Mouse (Mus musculus) hindbrain, postnatal 0 days (tissue): ENCODE results near the gene Vmn1r112. TPM values are rescaled to one million over a fixed set of nuclear protein-coding genes. Genes with fewer than 3 reads are reported as not detected.
"Not testable (repeated sequence)": the region's sequence is repeated elsewhere in the genome, so short reads cannot be mapped to it uniquely, and the experiment has no call there.

Source experiments
- ATAC-seq: fragments of 200-750 bp; cut with Nextera tagmentation; 2 replicates; pipeline ENCODE4 v1.8.0; 2017; ENCODE audit warnings: mild to moderate bottlenecking, moderate TSS enrichment, moderate library complexity
- DNase-seq: peaks from one replicate; pipeline ENCODE4 v3.0.0-alpha.2; 2015; ENCODE audit warnings: low spot score
- H3K27ac ChIP-seq: fragments of 300-500 bp; sonication (generic); 2 replicates; pipeline ENCODE4 v1.5.1; 2014; ENCODE audit warnings: mild to moderate bottlenecking
- H3K27me3 ChIP-seq: fragments of 300-500 bp; sonication (generic); 2 replicates; pipeline ENCODE4 v1.6.1; 2014; ENCODE audit warnings: low read length, mixed read lengths; ENCODE audit not compliant: insufficient read depth
- H3K36me3 ChIP-seq: fragments of 300-500 bp; sonication (generic); 2 replicates; pipeline ENCODE4 v1.6.1; 2014; ENCODE audit warnings: low read length, mixed read lengths; ENCODE audit not compliant: insufficient read depth
- H3K4me1 ChIP-seq: fragments of 300-500 bp; sonication (generic); 2 replicates; pipeline ENCODE4 v1.6.1; 2014; ENCODE audit warnings: antibody characterized with exemption, low read length, mixed read lengths; ENCODE audit not compliant: insufficient read depth
- H3K4me2 ChIP-seq: fragments of 300-500 bp; sonication (generic); 2 replicates; pipeline ENCODE4 v1.6.1; 2014; ENCODE audit warnings: low read depth, mild to moderate bottlenecking, low read length, moderate library complexity, mixed read lengths
- H3K4me3 ChIP-seq: fragments of 300-500 bp; sonication (generic); 2 replicates; pipeline ENCODE4 v1.5.1; 2014; ENCODE audit warnings: low read length
- H3K9ac ChIP-seq: fragments of 300-500 bp; sonication (generic); replicated peaks from 2 replicates; pipeline ENCODE4 v1.6.1; 2014; ENCODE audit warnings: mild to moderate bottlenecking, low read length, moderate library complexity, mixed read lengths
- H3K9me3 ChIP-seq: fragments of 300-500 bp; sonication (generic); 2 replicates; pipeline ENCODE4 v1.6.1; 2016; ENCODE audit warnings: low read length, mixed read lengths
- WGBS: fragments of 180-500 bp; shearing (Covaris S2); extraction: QIAGEN DNeasy Blood & Tissue Kit; methylation state at CpG from one replicate; pipeline ENCODE4 v1.1.7; 2014; 5-methylcytosine and 5-hydroxymethylcytosine counted together
- polyA plus RNA-seq: library from polyadenylated mRNA; unstranded; fragments of >200 nt; fragmentation: Nextera tagmentation; extraction: Ambion mirVana; gene quantifications from 2 replicates; pipeline ENCODE4 v1.2.1, GENCODE M21; 2015
- total RNA-seq: library from RNA; depleted of rRNA; stranded (reverse); fragments of >200 nt; gene quantifications from 2 replicates; pipeline ENCODE4 v1.2.3, GENCODE M21; 2014; rRNA removed

Gene Vmn1r112
- total RNA-seq = not detected in 2 replicates
- polyA plus RNA-seq = not detected in 2 replicates

DNA sequence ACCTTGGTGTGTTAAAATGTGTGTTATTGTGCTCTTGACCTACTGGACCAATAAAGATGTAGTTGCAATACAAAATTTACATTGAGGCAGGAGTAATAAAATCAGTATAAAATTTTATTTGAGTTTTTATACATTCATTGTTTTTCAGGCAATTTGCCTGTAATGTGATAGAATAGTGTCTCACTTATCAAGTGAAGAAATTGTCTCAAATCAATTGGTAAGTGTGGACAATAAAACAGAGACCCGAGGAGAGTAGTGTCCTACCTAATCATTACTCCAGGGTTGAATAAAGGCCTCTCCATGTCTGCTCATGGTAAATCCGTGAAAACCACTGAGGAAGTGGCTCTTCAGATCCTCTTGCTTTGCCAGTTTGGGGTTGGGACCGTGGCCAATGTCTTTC, at the start of gene Vmn1r112:
Gene Vmn1r112, plus strand, starts transcription at position 301 of the 400 bp plus-strand sequence.
- not testable (repeated sequence) for H3K4me1 ChIP-seq, DNase-seq, H3K27me3 ChIP-seq, ATAC-seq, H3K4me3 ChIP-seq, H3K27ac ChIP-seq, H3K36me3 ChIP-seq, H3K9ac ChIP-seq, H3K9me3 ChIP-seq, H3K4me2 ChIP-seq
- WGBS = no CpG with 5 or more reads among the region's 3 CpGs

DNA sequence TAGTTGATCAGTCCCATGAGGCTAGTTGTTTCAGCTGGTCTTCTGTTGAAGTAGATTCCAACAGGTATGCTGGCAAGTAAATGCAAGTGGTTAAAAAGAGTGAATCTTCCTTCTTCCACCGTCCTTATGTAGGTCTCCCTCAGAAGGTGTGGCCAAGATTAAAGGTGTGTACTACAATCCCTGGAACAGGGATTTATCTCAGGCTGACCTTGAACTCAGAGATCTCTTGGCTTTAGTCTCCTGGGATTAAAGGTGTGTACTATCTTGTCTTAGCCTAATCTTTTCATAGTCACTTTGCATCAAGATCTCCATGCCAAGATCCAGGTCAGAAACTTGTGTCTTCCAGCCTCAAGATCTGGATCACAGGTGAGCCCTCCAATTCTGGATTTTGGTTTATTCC, 40.5 kb upstream of the Vmn1r112 start, which contains the start of gene Gm10668:
Gene Gm10668, minus strand, starts transcription at position 101 of the 400 bp plus-strand sequence.
- H3K27me3 ChIP-seq, H3K4me2 ChIP-seq, H3K4me1 ChIP-seq, ATAC-seq, H3K9ac ChIP-seq, H3K27ac ChIP-seq, H3K36me3 ChIP-seq, H3K4me3 ChIP-seq, H3K9me3 ChIP-seq, DNase-seq: not testable (repeated sequence)
- no CpG with 5 or more reads among the region's 1 CpGs for WGBS

DNA sequence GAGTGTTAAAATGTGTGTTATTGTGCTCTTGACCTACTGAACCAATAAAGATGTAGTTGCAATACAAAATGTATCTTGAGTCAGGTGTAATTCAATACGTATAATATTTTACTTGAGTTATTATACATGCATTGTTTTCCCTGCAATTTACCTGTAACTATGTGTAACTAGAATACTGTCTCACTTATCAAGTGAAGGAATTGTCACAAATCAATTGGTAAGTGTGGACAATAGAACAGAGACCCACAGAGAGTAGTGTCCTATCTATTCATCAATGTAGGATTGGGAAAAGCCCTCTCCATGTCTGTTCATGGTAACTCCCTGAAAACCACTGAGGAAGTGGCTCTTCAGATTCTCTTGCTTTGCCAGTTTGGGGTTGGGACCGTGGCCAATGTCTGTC, 16.0 kb downstream of the Vmn1r112 start, which contains the start of gene Vmn1r113:
Gene Vmn1r113, plus strand, starts transcription at position 301 of the 400 bp plus-strand sequence.
- 57% methylated on average over 2 of the region's 2 CpGs for WGBS
- H3K9ac ChIP-seq, DNase-seq: not testable (repeated sequence)

GRCm38 (mm10) chr7:20812086-20812485, 41.1 kb downstream of the Vmn1r112 start, which contains the start of gene Vmn1r114:
Gene Vmn1r114 (minus strand): TSS chr7:20812186.
- H3K27ac ChIP-seq, H3K36me3 ChIP-seq, DNase-seq, H3K4me2 ChIP-seq, ATAC-seq, H3K27me3 ChIP-seq, H3K4me1 ChIP-seq, H3K9ac ChIP-seq, H3K4me3 ChIP-seq, H3K9me3 ChIP-seq: not testable (repeated sequence)
- no CpG with 5 or more reads among the region's 5 CpGs for WGBS

More for the DNA sequence above, 16.0 kb downstream of the Vmn1r112 start, which contains the start of gene Vmn1r113:
- not testable (repeated sequence) for H3K9me3 ChIP-seq, ATAC-seq, H3K4me2 ChIP-seq, H3K4me3 ChIP-seq, H3K27ac ChIP-seq, H3K4me1 ChIP-seq, H3K27me3 ChIP-seq, H3K36me3 ChIP-seq

Other genes with a start within 250 kb of the Vmn1r112 start
- gene Vmn1r104, start 237.3 kb upstream of the Vmn1r112 start, total RNA-seq = not detected in 2 replicates
- gene Vmn1r104, start 237.3 kb upstream of the Vmn1r112 start, polyA plus RNA-seq = not detected in 2 replicates
- not detected in 2 replicates for gene Gm5726, start 225.4 kb upstream of the Vmn1r112 start, total RNA-seq
- gene Gm5726, start 225.4 kb upstream of the Vmn1r112 start, polyA plus RNA-seq = not detected in 2 replicates
- gene Gm4141, start 194.9 kb upstream of the Vmn1r112 start, total RNA-seq = not detected in 2 replicates
- not detected in 2 replicates for gene Gm4141, start 194.9 kb upstream of the Vmn1r112 start, polyA plus RNA-seq
- not detected in 2 replicates for gene Gm4513, start 172.2 kb upstream of the Vmn1r112 start, total RNA-seq
- gene Gm4513, start 172.2 kb upstream of the Vmn1r112 start, polyA plus RNA-seq = not detected in 2 replicates
- gene Vmn1r107, start 102.3 kb upstream of the Vmn1r112 start, total RNA-seq = not detected in 2 replicates
- gene Vmn1r107, start 102.3 kb upstream of the Vmn1r112 start, polyA plus RNA-seq = not detected in 2 replicates
- not detected in 2 replicates for gene Vmn1r111, start 68.0 kb upstream of the Vmn1r112 start, total RNA-seq
- gene Vmn1r111, start 68.0 kb upstream of the Vmn1r112 start, polyA plus RNA-seq = not detected in 2 replicates
- not detected in 2 replicates for gene Gm10668, start 40.6 kb upstream of the Vmn1r112 start, total RNA-seq
- gene Gm10668, start 40.6 kb upstream of the Vmn1r112 start, polyA plus RNA-seq = not detected in 2 replicates
- not detected in 2 replicates for gene Vmn1r113, start 16.1 kb downstream of the Vmn1r112 start, total RNA-seq
- gene Vmn1r113, start 16.1 kb downstream of the Vmn1r112 start, polyA plus RNA-seq = not detected in 2 replicates
- gene Vmn1r114, start 41.0 kb downstream of the Vmn1r112 start, total RNA-seq = not detected in 2 replicates
- not detected in 2 replicates for gene Vmn1r114, start 41.0 kb downstream of the Vmn1r112 start, polyA plus RNA-seq
- gene Vmn1r115, start 73.8 kb downstream of the Vmn1r112 start, total RNA-seq = not detected in 2 replicates
- not detected in 2 replicates for gene Vmn1r115, start 73.8 kb downstream of the Vmn1r112 start, polyA plus RNA-seq
- not detected in 2 replicates for gene Vmn1r116, start 101.1 kb downstream of the Vmn1r112 start, total RNA-seq
- not detected in 2 replicates for gene Vmn1r116, start 101.1 kb downstream of the Vmn1r112 start, polyA plus RNA-seq
- not detected in 2 replicates for gene Vmn1r117, start 112.9 kb downstream of the Vmn1r112 start, total RNA-seq
- not detected in 2 replicates for gene Vmn1r117, start 112.9 kb downstream of the Vmn1r112 start, polyA plus RNA-seq
- gene Vmn1r118, start 141.2 kb downstream of the Vmn1r112 start, total RNA-seq = not detected in 2 replicates
- gene Vmn1r118, start 141.2 kb downstream of the Vmn1r112 start, polyA plus RNA-seq = not detected in 2 replicates
- not detected in 2 replicates for gene Vmn1r119, start 241.3 kb downstream of the Vmn1r112 start, total RNA-seq
- not detected in 2 replicates for gene Vmn1r119, start 241.3 kb downstream of the Vmn1r112 start, polyA plus RNA-seq